Mouse (Mus musculus): Measurements from ENCODE around the gene Kat2b. TPM values are rescaled to one million over a fixed set of nuclear protein-coding genes. Genes with fewer than 3 reads are reported as not detected.

Gene Kat2b
- polyA plus RNA-seq (2015; fragmentation: Nextera tagmentation; extraction: Ambion mirVana): 5.2 and 7.6 TPM in 2 replicates

DNA sequence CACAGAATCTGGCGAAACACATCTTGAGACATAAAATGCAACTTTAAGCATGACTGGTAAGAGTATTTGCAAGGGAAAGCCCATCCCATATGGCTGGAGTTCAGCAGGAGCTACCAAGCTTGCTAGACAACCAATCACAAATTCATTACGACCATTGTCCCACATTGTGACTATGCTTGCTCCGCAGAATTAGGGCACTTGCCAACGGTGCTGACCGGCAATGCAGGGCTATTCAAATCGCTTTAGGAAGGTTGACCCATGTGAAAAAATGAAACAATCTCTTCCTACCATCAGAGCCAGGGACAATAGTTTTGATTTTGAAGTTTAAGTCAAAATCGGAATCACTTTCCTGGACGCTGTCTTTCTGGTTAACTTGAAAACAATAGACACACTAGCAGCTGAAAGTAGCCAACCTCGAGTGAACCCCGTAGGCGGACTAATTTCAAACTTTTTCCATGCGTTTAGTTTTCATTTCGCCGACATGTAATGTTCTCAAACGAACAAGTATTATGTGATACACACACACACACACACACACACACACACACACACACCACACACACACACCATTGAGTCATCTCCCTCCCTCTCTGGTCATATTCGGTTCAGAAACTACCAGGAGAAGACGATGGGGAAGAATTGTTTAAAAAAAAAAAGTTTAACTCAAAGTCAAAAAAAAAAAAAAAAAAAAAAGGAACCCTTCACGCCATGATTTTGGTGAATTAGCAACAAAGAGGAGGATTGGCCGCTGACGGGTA lies at the start of gene Kat2b:
Kat2b (plus strand) TSS at position 701 of the 758 bp plus-strand sequence.

DNA sequence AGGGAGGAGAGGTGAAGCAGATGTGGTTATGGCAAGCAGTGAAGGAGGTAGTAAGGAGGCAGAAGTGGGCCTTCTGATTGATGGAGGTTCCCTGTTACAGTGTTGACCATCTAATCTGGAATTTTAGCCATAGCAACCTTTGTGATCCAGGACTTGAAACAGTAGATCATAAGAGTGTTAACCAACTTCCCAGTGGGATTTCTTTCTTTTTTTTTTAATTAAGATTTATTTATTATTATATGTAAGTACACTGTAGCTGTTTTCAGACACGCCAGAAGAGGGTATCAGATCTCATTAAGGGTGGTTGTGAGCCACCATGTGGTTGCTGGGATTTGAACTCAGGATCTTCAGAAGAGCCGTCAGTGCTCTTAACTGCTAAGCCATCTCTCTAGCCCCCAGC lies 27.3 kb upstream of the Kat2b start, which contains the start of gene Pp2d1:
Pp2d1 (minus strand) TSS at position 101 of the 400 bp plus-strand sequence.

DNA sequence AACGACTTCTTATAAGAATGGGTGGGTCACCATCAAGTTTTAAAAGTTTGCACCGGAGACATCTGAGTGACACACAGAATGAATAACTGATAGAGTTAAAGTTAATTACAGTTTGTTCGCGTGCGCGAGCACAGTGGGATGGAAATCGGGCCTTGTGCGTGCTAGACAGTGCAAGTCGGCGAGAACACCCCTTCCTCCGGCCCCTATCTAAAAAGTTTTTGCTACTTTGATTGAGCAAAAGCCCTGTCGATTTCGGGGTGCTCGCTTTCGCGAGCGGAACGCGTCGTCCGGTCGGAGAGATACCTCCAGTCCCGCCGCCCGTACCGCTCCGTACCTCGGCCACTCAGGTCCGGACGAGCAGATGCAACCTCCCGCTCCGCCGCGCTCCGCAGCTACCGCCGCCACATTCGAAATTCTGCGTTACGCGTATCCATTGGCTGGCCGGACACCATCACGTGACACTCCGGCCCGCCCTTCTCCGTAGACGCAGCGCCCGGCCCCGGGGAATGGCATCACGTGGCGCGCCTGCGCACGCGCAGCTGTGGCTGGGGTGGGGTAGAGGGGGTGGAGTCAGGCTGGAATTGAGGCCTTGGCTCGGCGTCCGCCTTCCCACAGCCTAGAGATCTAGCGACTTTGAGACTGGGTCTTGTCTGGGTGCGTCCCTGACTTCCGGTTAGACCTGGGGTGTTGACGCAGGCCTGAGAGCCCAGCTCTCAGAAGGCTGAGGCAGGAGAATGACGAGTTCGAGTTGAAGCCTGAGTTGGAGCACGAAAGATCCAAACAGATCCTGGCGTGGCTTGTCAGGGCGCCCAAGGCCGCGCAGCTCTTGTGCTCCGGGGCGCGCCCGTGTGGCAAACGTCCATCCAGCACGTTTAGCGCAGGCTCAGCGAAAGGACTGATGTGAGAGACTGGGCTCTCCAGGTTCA lies 122.5 kb downstream of the Kat2b start, which contains the start of gene Sgo1:
Sgo1 (minus strand) TSS at position 457 of the 926 bp plus-strand sequence.

Other genes starting within 250 kb of the Kat2b start
- gene Efhb, start 103.5 kb upstream of the Kat2b start, polyA plus RNA-seq (2015; fragmentation: Nextera tagmentation; extraction: Ambion mirVana): 0.66 and 0.79 TPM in 2 replicates
- gene Rab5a, start 87.6 kb upstream of the Kat2b start, polyA plus RNA-seq (2015; fragmentation: Nextera tagmentation; extraction: Ambion mirVana): 122 and 134 TPM in 2 replicates
- 0.25 and 0.34 TPM in 2 replicates for gene Pp2d1, start 27.4 kb upstream of the Kat2b start, polyA plus RNA-seq (2015; fragmentation: Nextera tagmentation; extraction: Ambion mirVana)
- 2.6 and 3.0 TPM in 2 replicates for gene Sgo1, start 122.5 kb downstream of the Kat2b start, polyA plus RNA-seq (2015; fragmentation: Nextera tagmentation; extraction: Ambion mirVana)

All from neural tube, postnatal 0 days (tissue).